Mouse (Mus musculus): ENCODE results near the gene Crabp1. TPM values are rescaled to one million over a fixed set of nuclear protein-coding genes. Genes with fewer than 3 reads are reported as not detected.
A peak's percentile ranks its signal among the peaks of the same experiment; 100 is the strongest.

Crabp1 gene
- polyA plus RNA-seq (2012; rRNA removed): 10.8 and 16.7 TPM in 2 replicates

GRCm38 (mm10) chr9:54764561-54765217 lies at the start of gene Crabp1:
Crabp1 (plus strand) TSS chr9:54764748.
- DNase-seq (ENCODE audit: extremely low spot score in 1 of 2, low spot score in 1 of 2): no peak

DNA sequence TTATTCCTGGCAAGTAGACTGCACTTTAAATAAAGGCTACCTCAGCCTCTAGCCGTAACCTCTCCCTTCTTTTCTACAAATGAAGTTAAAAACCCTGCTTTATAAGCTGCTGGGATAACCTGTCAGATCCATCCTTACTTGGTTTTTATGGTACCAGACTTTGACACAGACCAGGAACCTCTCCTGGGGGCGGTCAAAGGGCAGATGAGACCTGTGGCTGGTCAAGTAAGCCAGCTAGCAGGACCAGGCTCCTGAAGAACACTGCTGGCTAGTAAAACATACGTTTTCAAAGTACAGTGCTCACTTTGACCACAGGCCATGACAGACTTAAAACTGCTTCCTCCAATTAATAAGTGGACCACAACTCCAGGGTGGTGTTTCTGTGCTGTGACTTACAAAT lies 48.8 kb upstream of the Crabp1 start:
- DNase-seq (ENCODE audit: extremely low spot score in 1 of 2, low spot score in 1 of 2): no peak

GRCm38 (mm10) chr9:54717527-54717926 lies 47.0 kb upstream of the Crabp1 start:
- no peak for DNase-seq (ENCODE audit: extremely low spot score in 1 of 2, low spot score in 1 of 2)

DNA sequence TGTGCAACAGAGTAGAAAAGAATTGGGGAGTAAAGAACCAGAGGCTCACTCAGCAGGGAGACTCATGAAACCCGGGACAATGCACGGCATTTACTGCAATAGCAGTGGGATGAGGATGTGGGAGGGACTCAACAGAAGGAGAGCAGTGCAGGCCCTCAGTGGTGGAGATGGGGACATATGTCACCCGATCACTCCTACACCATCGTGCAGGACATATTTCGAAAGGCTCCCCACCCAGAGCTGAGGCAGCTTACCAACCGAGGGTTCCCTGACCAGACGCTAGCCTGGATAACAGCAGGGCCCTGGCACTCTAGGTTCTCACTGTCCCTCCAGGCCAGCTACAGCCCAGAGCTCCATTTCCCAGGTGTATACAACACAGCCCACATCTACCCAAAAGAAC lies 42.4 kb upstream of the Crabp1 start:
- peak in 1 of 2 experiments; percentile 49 for DNase-seq (ENCODE audit: extremely low spot score in 1 of 2, low spot score in 1 of 2)

GRCm38 (mm10) chr9:54722596-54722995 lies 42.0 kb upstream of the Crabp1 start:
- DNase-seq (ENCODE audit: extremely low spot score in 1 of 2, low spot score in 1 of 2): no peak

DNA sequence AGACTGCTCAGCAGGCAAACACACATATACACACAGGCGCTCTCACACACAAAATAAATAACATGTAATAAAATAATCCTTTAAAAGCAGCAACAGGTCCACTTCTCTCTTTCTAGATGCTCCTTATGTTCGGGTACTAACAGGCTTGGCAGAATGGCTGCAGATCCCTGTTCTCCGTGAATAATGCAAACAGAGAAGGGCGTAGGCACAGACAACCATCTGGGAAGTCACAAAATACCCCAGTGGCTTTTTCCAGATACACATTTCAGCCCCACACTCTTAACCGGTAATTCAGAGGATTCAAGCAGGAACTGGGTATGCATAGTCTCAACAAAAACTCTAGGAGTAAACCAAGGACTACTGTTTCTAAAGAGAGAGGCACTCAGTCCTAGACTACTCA lies 38.2 kb upstream of the Crabp1 start:
- DNase-seq (ENCODE audit: extremely low spot score in 1 of 2, low spot score in 1 of 2): peak in 1 of 2 experiments; percentile 29

DNA sequence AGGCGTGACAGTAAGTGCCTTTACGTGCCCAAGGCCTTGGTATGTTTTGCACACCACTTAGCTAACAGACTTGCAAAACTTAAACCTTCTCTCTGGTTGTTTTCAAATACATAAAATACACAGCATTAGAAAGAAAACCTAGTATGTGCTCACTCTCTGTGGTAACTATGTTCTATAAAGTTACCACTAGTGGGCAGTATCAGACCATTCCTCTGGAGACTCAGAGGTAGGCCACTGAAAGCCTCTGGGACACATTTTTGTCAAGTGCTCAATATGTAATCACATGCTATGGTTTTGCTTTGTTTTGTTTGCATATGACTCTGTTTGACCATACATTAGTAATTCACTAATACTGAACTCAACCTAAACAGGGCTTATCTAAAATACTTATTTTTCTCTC lies 32.4 kb upstream of the Crabp1 start:
- no peak for DNase-seq (ENCODE audit: extremely low spot score in 1 of 2, low spot score in 1 of 2)

- peak; percentile 90 to 98 for DNase-seq (ENCODE audit: extremely low spot score in 1 of 2, low spot score in 1 of 2)
These were observed 30.5 kb upstream of the Crabp1 start, which contains the start of gene Wdr61 for GRCm38 (mm10) chr9:54733921-54734638. Wdr61 (minus strand) TSS chr9:54734519.

DNA sequence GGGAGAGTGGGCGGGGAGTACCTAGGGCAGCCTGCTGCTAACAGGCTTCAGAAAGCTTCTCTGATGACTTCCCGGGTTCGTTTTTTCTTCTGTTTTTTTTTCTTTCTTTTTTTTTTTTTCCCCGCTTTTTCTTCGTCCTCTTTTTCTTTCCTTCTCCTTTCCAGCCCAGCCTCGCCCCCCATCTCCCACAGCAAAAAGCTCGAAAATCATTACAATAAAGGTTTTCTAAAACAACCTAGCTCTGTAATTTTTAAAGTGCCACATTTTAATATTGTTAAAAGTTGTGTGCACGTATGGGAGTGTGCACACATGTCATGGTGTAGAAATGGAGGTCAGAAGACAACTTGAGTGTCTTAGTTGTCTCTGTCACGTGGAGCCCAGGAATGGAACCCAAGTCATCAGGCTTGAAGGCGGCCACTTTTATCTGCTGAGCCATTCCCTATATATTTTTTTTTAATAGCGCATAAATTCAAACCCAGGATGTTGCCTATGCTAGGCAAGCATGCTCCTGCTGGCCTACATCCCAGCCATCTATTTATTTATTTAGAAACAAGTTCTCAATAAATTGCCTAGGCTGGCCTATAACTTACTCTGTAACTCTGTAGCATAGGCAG lies 29.8 kb upstream of the Crabp1 start:
- DNase-seq (ENCODE audit: extremely low spot score in 1 of 2, low spot score in 1 of 2): no peak

DNA sequence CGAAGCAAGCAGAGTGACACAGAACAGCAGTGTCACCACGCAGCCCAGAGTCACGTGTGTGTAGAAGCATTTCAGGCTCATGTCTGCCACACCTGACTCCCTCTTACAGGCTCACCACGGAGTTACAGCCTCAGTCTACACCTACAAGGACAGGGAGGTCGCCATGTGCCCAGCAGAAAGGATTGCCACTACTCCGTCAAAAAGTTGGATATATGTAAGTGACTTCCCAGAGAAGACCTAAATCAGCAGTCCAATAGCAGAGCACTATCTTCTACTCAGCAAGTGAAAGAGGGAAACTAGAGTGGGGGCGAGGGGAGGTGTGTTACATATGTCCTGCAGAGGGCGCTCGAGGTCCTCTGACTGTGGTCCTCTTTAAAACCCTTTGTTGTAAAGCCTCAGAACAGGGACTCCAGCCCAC lies 28.3 kb upstream of the Crabp1 start:
- peak in 1 of 2 experiments; percentile 57 for DNase-seq (ENCODE audit: extremely low spot score in 1 of 2, low spot score in 1 of 2)

DNA sequence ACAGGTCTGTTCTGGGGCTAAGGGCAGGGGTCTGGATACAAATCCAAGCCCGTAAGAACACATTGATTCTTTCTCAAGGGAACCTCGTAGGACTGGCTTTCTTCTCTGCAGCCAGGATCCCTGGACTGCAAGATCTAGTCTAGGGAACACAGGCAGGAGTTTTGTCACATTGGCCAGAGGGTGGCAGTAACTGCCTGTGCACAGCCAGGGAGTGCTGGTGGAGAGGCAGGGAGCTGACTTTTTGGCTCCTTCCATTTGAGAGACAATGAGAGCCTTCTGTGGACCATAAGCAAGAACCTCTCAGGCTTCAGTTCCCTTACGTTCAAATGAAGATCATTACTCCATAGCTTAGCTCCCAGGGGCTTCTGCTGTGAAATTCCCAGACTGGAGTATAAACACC lies 26.2 kb upstream of the Crabp1 start:
- peak in 1 of 2 experiments; percentile 75 for DNase-seq (ENCODE audit: extremely low spot score in 1 of 2, low spot score in 1 of 2)

GRCm38 (mm10) chr9:54743891-54744290 lies 20.7 kb upstream of the Crabp1 start:
- no peak for DNase-seq (ENCODE audit: extremely low spot score in 1 of 2, low spot score in 1 of 2)

DNA sequence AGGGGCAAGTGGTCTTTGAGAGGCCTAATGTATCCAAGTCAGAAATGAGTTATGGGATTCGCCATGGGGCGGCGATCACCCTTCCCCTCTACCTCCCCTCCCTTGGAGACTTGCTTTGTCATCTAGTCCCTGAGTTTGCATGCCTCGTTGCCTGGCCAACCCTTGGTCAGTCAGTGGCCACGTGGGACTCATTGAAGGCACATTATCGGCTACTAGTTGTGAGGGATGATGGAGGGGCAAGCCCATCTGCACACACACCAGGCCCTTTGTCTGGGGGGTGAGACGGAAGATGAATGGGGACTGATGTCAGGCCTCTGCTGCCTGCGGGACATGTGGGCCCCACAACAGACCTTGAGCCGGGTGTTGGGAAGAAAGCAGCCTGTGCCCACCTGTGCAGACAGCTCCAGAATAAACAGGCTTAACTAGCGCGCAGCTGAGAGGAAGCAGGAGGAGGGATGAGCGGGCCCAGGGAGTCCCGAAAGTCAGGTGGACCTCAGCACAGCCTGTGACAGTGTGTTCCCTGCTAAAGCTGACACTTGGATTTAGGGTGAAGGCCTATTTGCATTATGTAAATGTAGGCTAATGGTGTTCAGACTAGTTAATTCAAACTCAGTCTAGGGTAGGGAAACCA lies 18.7 kb upstream of the Crabp1 start:
- DNase-seq (ENCODE audit: extremely low spot score in 1 of 2, low spot score in 1 of 2): no peak

DNA sequence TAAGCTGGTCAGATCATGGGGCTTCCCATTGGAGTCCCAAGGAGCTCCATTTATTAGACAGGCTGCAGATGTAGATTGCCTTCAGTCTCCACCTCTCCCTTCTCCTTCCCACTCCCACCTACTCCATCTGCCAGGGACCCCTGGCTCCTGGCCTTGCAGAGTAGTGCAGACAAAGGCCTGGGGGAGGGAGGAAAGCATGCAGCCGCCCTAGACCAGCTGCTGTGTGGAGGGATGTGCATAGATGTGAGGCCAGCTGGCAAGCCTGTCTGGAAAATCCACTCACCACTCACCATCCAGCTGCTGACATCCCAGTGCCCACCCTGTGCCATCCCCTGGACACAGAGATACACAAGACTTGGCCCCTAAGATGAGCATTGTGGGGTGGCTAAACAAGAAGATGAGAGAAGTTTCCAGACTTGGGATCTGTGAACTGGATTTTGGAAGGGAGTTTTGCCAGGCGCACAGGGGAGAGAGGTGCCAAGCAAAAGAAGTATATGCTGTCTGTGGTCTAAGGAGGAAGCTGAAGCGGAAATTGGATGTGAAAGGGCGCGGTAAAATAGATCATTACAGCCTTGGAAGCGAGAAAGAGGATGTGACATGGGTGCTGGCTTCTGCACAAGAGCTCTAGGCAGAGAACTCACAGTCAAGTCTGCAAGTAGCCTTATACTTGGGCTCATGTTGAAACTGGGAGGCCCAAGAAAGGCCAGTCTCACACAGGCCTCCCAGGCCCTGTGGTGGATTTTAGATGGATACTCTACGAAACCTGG lies 14.2 kb upstream of the Crabp1 start:
- no peak for DNase-seq (ENCODE audit: extremely low spot score in 1 of 2, low spot score in 1 of 2)

DNA sequence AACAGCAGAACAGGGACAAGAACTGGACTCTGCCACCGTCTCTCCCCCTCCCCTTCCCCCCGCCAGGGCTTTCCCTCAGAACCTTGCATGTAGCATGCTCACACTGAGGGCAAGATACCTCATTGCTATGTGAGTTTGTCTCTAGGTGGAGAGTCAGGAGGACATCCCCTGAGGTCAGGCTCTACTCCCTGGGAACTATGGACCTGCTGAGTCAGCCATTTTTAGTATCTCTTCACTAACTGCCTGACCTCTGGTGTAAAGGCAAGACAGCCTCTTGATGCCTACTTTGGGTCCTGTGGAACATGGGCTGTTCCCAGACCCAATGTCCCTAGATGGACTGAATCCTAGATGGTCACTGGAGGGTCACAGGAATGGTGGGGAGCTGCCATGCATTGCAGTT lies 12.9 kb upstream of the Crabp1 start:
- no peak for DNase-seq (ENCODE audit: extremely low spot score in 1 of 2, low spot score in 1 of 2)

DNA sequence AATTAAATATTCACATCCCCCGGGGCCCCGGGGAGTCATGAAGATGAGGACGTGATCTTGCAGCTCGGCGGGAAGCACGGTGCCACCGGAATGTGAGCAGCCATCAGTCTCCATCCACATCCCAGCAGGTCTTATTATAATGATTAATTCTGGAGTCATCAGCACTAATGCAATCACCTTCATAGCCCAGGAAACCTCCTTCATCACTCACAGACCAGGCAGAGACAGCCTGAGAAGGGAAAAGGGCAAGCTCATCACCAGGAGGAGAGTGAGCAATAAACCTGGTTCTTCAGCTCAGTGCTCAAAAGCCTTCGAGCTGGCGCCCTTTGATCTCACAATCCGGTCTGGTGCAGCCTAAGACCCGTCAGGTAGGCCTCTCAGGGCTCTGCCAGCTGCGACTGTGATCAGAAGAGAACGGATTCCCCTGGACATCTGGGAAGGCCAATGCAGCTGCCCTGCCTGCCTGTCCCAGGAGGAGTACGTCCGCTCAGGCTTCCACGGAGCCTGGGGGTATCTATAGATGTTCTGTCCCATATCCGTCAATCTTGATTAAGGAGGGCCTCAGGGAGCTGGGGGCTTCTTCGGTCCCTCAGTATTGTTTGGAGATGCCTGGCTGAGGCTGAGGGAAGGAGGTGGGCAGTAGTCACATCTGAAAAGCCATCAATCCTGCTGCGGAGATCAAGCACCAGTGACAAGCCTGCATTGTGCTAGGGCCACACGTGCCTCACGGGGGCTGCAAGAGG lies 12.2 kb upstream of the Crabp1 start:
- no peak for DNase-seq (ENCODE audit: extremely low spot score in 1 of 2, low spot score in 1 of 2)

- DNase-seq (ENCODE audit: extremely low spot score in 1 of 2, low spot score in 1 of 2): no peak
These were observed 11.6 kb upstream of the Crabp1 start for GRCm38 (mm10) chr9:54752944-54753295.

DNA sequence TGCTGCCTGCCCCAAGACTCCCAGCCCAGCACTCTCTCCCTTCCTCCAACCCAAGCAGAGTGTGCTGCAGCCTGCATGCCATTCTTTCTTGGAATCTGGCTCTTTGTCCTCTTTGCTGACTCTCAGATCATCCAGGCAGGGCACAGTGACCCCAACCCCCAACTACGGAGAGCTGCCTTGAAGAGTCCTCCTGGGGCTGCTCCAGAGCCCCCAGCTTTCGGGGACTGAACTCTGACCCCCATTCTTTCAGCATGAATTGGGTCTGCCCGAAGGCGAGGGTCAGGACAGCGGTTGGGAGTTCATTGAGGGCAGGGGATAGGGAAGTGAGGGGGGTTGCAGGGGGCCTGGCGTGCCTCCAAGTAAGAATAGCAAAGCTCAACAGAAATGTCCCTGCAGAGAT lies 5.0 kb upstream of the Crabp1 start:
- no peak for DNase-seq (ENCODE audit: extremely low spot score in 1 of 2, low spot score in 1 of 2)

DNA sequence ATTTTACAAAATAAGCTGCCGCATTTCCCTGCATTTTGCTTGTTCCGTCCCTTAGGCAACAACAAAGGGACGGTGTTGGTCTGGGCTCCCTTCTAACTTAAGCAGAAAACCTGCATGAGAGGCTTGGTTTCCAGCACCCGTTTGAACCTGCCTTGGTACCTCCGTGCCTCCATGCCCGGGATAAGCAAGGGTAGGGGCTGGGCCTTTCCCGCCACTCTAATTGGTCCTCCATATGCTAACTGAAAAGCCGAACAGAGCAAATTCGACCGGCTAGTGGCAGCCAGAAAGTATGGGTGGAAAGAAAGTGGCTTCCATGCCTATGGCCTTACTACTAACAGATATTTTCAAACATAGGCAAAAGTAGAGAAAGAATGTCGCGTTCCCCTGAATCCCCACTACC lies 457 bp upstream of the Crabp1 start:
- no peak for DNase-seq (ENCODE audit: extremely low spot score in 1 of 2, low spot score in 1 of 2)

All from frontal cortex, adult 2 months (tissue).